ENCODE assay signal across 11 mouse cellular contexts in genomic region chr3:36181519-36181918, GRCm38 (mm10). TPM values are rescaled to one million over a fixed set of nuclear protein-coding genes. Genes with fewer than 3 reads are reported as not detected.
DNase-seq lines count a peak whose midpoint lies in the region; ATAC-seq and TF ChIP-seq lines count a peak whose summit lies in the region.
"Had no signal": no experiment of that assay in that cellular context is flagged by ENCODE, and none has a peak within 500 bp of the region (broad histone marks: within the 10 kb centered on the region; RNA-seq: fewer than 3 reads in every experiment).

No protein-coding gene starts in this region.

- H3K4me3 ChIP-seq in hindbrain, embryonic 11.5 days (ENCODE audit: low read depth, low read length) = no peak overlapping the region
- H3K4me3 ChIP-seq in hindbrain, embryonic 12.5 days = no peak overlapping the region
- no peak overlapping the region for H3K4me3 ChIP-seq in embryonic facial prominence, embryonic 11.5 days (ENCODE audit: low read depth, low read length)
- H3K4me3 ChIP-seq in layer of hippocampus, adult 2 months = no peak overlapping the region
- no peak overlapping the region for H3K4me3 ChIP-seq in neural tube, embryonic 14.5 days (ENCODE audit: low read depth, low read length)
- H3K4me3 ChIP-seq: embryonic facial prominence, embryonic 13.5 days; limb, embryonic 12.5 days had no signal

- no peak for ATAC-seq in hindbrain, embryonic 11.5 days (ENCODE audit: low FRiP score)
- no peak for ATAC-seq in hindbrain, embryonic 12.5 days (ENCODE audit: low FRiP score)
- no peak for ATAC-seq in embryonic facial prominence, embryonic 11.5 days (replicated peaks; ENCODE audit: insufficient number of reproducible peaks, low FRiP score, low TSS enrichment, low read depth)
- ATAC-seq in neural tube, embryonic 14.5 days (ENCODE audit: low read depth) = peak; percentile 65; the same call in 1 of the 2 replicates

- no peaks in the 10 kb centered on the region for H3K27me3 ChIP-seq in hindbrain, embryonic 11.5 days (ENCODE audit: control insufficient read depth, insufficient read depth, low read length)
- no peaks in the 10 kb centered on the region for H3K27me3 ChIP-seq in hindbrain, embryonic 12.5 days
- no peaks in the 10 kb centered on the region for H3K27me3 ChIP-seq in embryonic facial prominence, embryonic 11.5 days (ENCODE audit: control insufficient read depth, insufficient read depth, low read length)
- no peaks in the 10 kb centered on the region for H3K27me3 ChIP-seq in neural tube, embryonic 14.5 days (ENCODE audit: control insufficient read depth, insufficient read depth, low read length)
- H3K27me3 ChIP-seq: embryonic facial prominence, embryonic 13.5 days; limb, embryonic 12.5 days had no signal

- DNase-seq in hindbrain, embryonic 11.5 days (ENCODE audit: low spot score) = peak; percentile 78
- peak; percentile 23 for DNase-seq in CD4-positive helper T cell, adult 2 months (ENCODE audit: low read depth, low spot score)
- DNase-seq in adrenal gland, adult 18-20 months (ENCODE audit: low spot score in 2 of 2) = peak; percentile 35 to 47
- DNase-seq in embryonic facial prominence, embryonic 11.5 days (ENCODE audit: low spot score) = peak; percentile 79
- DNase-seq in layer of hippocampus, adult 2 months (ENCODE audit: low spot score in 2 of 2) = peak; percentile 65 to 73
- DNase-seq in spleen, postnatal 14 days (ENCODE audit: low spot score in 2 of 2) = no peak

- H3K27ac ChIP-seq in hindbrain, embryonic 11.5 days (ENCODE audit: low read depth, low read length) = no peak overlapping the region
- H3K27ac ChIP-seq in hindbrain, embryonic 12.5 days = no peak overlapping the region
- no peak overlapping the region for H3K27ac ChIP-seq in embryonic facial prominence, embryonic 11.5 days (replicated peaks; ENCODE audit: low read depth, low read length)
- no peak overlapping the region for H3K27ac ChIP-seq in layer of hippocampus, adult 2 months
- no peak overlapping the region for H3K27ac ChIP-seq in neural tube, embryonic 14.5 days (ENCODE audit: low read depth, low read length)
- H3K27ac ChIP-seq: embryonic facial prominence, embryonic 13.5 days; limb, embryonic 12.5 days had no signal

- no peaks in the 10 kb centered on the region for H3K4me1 ChIP-seq in hindbrain, embryonic 11.5 days (replicated peaks; ENCODE audit: control insufficient read depth, insufficient read depth, low read length)
- no peaks in the 10 kb centered on the region for H3K4me1 ChIP-seq in hindbrain, embryonic 12.5 days
- no peaks in the 10 kb centered on the region for H3K4me1 ChIP-seq in embryonic facial prominence, embryonic 11.5 days (ENCODE audit: control insufficient read depth, insufficient read depth, low read length)
- H3K4me1 ChIP-seq in neural tube, embryonic 14.5 days (ENCODE audit: control insufficient read depth, insufficient read depth, low read length) = no peaks in the 10 kb centered on the region
- H3K4me1 ChIP-seq: embryonic facial prominence, embryonic 13.5 days had no signal

- no peak overlapping the region for H3K9ac ChIP-seq in hindbrain, embryonic 11.5 days (ENCODE audit: low read depth, low read length)
- H3K9ac ChIP-seq in hindbrain, embryonic 12.5 days = no peak overlapping the region
- H3K9ac ChIP-seq in embryonic facial prominence, embryonic 11.5 days (replicated peaks; ENCODE audit: low read length) = no peak overlapping the region
- no peak overlapping the region for H3K9ac ChIP-seq in neural tube, embryonic 14.5 days (replicated peaks; ENCODE audit: low read depth, low read length)
- H3K9ac ChIP-seq: embryonic facial prominence, embryonic 13.5 days; limb, embryonic 12.5 days had no signal

- H3K9me3 ChIP-seq in hindbrain, embryonic 11.5 days (ENCODE audit: control insufficient read depth, low read length) = no peaks in the 10 kb centered on the region
- H3K9me3 ChIP-seq in hindbrain, embryonic 12.5 days (replicated peaks) = no peaks in the 10 kb centered on the region
- no peaks in the 10 kb centered on the region for H3K9me3 ChIP-seq in embryonic facial prominence, embryonic 11.5 days (replicated peaks; ENCODE audit: control insufficient read depth, low read length)
- H3K9me3 ChIP-seq in neural tube, embryonic 14.5 days (ENCODE audit: control insufficient read depth, low read length) = no peaks in the 10 kb centered on the region
- H3K9me3 ChIP-seq: embryonic facial prominence, embryonic 13.5 days; limb, embryonic 12.5 days had no signal

- TF ChIP-seq CTCF in layer of hippocampus, adult 2 months (conservative IDR thresholded peaks at IDR 0.05) = peak; percentile 82

- WGBS in hindbrain, embryonic 11.5 days = 13% methylated on average over 4 of the region's 4 CpGs
- WGBS in hindbrain, embryonic 12.5 days = 11% methylated on average over 4 of the region's 4 CpGs
- 7% methylated on average over 4 of the region's 4 CpGs for WGBS in embryonic facial prominence, embryonic 11.5 days
- WGBS in neural tube, embryonic 14.5 days = 8% methylated on average over 4 of the region's 4 CpGs

- no peaks in the 10 kb centered on the region for H3K36me3 ChIP-seq in hindbrain, embryonic 11.5 days (ENCODE audit: control insufficient read depth, insufficient read depth, low read length)
- no peaks in the 10 kb centered on the region for H3K36me3 ChIP-seq in hindbrain, embryonic 12.5 days
- no peaks in the 10 kb centered on the region for H3K36me3 ChIP-seq in embryonic facial prominence, embryonic 11.5 days (replicated peaks; ENCODE audit: control insufficient read depth, insufficient read depth, low read depth, low read length)
- no peaks in the 10 kb centered on the region for H3K36me3 ChIP-seq in neural tube, embryonic 14.5 days (ENCODE audit: control insufficient read depth, insufficient read depth, low read length)
- H3K36me3 ChIP-seq: embryonic facial prominence, embryonic 13.5 days; limb, embryonic 12.5 days had no signal

- H3K4me2 ChIP-seq in hindbrain, embryonic 11.5 days (replicated peaks; ENCODE audit: low read depth, low read length) = no peak overlapping the region
- H3K4me2 ChIP-seq in hindbrain, embryonic 12.5 days (replicated peaks) = no peak overlapping the region
- no peak overlapping the region for H3K4me2 ChIP-seq in embryonic facial prominence, embryonic 11.5 days (ENCODE audit: low read depth, low read length)
- no peak overlapping the region for H3K4me2 ChIP-seq in neural tube, embryonic 14.5 days (ENCODE audit: low read depth, low read length)
- H3K4me2 ChIP-seq: embryonic facial prominence, embryonic 13.5 days; limb, embryonic 12.5 days had no signal

RNA-seq across cellular contexts. Expression of gene D3Ertd254e, which starts 30.7 kb away (rescaled TPM):
- 11.6 TPM in 2 replicates for polyA plus RNA-seq in hindbrain, embryonic 11.5 days (2014; fragmentation: Nextera tagmentation; extraction: Ambion mirVana)
- 11.7 and 11.8 TPM in 2 replicates for polyA plus RNA-seq in hindbrain, embryonic 12.5 days (2016; fragmentation: Nextera tagmentation; extraction: Ambion mirVana)
- 1 to 10 TPM; 5.8 to 7.4 TPM for total RNA-seq in adrenal gland, adult 18-20 months (2021)
- polyA plus RNA-seq in embryonic facial prominence, embryonic 11.5 days (2014; fragmentation: Nextera tagmentation; extraction: Ambion mirVana) = 10.1 and 10.2 TPM in 2 replicates
- 10 to 100 TPM; 16.2 to 18.9 TPM for total RNA-seq in layer of hippocampus, adult 2 months (2021)
- polyA plus RNA-seq in neural tube, embryonic 14.5 days (2014; fragmentation: Nextera tagmentation; extraction: Ambion mirVana) = 18.6 and 24.2 TPM in 2 replicates

RNA-seq across cellular contexts. Expression of gene Qrfpr, which starts 40.6 kb away (rescaled TPM):
- polyA plus RNA-seq in hindbrain, embryonic 11.5 days (2014; fragmentation: Nextera tagmentation; extraction: Ambion mirVana) = 0.09 TPM in 1 of 2 replicates, not detected in the other
- polyA plus RNA-seq in hindbrain, embryonic 12.5 days (2016; fragmentation: Nextera tagmentation; extraction: Ambion mirVana) = 0.21 and 0.22 TPM in 2 replicates
- not detected for total RNA-seq in adrenal gland, adult 18-20 months (2021)
- polyA plus RNA-seq in embryonic facial prominence, embryonic 11.5 days (2014; fragmentation: Nextera tagmentation; extraction: Ambion mirVana) = not detected in 2 replicates
- total RNA-seq in layer of hippocampus, adult 2 months (2021) = 1 to 10 TPM in 1 of 2 experiments, under 1 TPM in 1; 0.92 to 1.1 TPM
- 1.3 and 2.5 TPM in 2 replicates for polyA plus RNA-seq in neural tube, embryonic 14.5 days (2014; fragmentation: Nextera tagmentation; extraction: Ambion mirVana)
- polyA plus RNA-seq: stomach, embryonic 14.5 days had no signal

Comparison
In these comparisons a context has a peak if more than half of its experiments do, and no peak if none do; other contexts are left out.
1. DNase-seq: peak in hindbrain, embryonic 11.5 days (single experiment), CD4-positive helper T cell, adult 2 months (single experiment), adrenal gland, adult 18-20 months (2 of 2), embryonic facial prominence, embryonic 11.5 days (single experiment) and layer of hippocampus, adult 2 months (2 of 2); none in spleen, postnatal 14 days (0 of 2).